Mouse (Mus musculus): ENCODE measurements at regions not wholly inside any gene's neighbourhood (a gene's known extent, or its start where the extent isn't known, plus 50 kb on each side); places are given as distances from the start of the nearest gene placed in this dataset.

DNA sequence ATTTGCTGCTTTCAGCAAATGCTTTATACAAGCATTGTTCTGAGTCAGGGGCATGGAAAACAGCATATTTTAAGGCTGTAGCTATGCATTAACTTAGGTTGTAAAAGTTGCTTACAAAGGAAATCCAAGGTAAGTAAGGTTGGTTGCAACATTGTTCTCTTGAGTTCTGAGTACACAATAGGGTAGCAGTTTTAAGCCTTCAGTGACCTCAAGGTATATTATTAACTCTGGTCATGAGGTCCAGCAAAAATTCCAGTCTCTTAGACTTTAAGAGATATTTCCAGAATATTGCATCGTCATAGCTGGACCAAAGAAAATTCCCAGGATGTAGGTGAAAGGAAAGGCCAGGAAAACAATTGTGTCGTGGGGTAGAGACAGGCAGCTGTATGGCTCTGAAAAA is 110.8 kb upstream of the Acsl4 start:
- no peaks in the 10 kb centered on the region for H3K27me3 ChIP-seq (ENCODE audit: control insufficient read depth, insufficient read depth, low read length)
- no peak overlapping the region for H3K9ac ChIP-seq (replicated peaks)
- no peak for TF ChIP-seq CTCF (IDR thresholded peaks at IDR 0.05; ENCODE audit: low read depth)
- no peak for TF ChIP-seq EP300 (IDR thresholded peaks at IDR 0.05; ENCODE audit: low read depth)
- no peaks in the 10 kb centered on the region for H3K4me1 ChIP-seq (replicated peaks; ENCODE audit: control insufficient read depth in 2 of 2, insufficient read depth in 2 of 2, low read length in 1 of 2)
- H3K4me3 ChIP-seq (ENCODE audit: insufficient read depth in 1 of 2, low read depth in 2 of 2, low read length in 2 of 2), result no peak overlapping the region
- H3K36me3 ChIP-seq (replicated peaks; ENCODE audit: control insufficient read depth, insufficient read depth, low read depth), result no peaks in the 10 kb centered on the region
- 39% methylated on average over 2 of the region's 2 CpGs for WGBS (ENCODE audit: insufficient replicate concordance)
- H3K27ac ChIP-seq, result no peak overlapping the region
- ATAC-seq (ENCODE audit: insufficient read depth) (no peak), DNase-seq (ENCODE audit: low read depth in 3 of 3, low spot score in 3 of 3) (no peak)
- no peak overlapping the region for H3K4me2 ChIP-seq (ENCODE audit: low read depth)
- H3K9me3 ChIP-seq (ENCODE audit: control insufficient read depth, low read length), result no peaks in the 10 kb centered on the region

DNA sequence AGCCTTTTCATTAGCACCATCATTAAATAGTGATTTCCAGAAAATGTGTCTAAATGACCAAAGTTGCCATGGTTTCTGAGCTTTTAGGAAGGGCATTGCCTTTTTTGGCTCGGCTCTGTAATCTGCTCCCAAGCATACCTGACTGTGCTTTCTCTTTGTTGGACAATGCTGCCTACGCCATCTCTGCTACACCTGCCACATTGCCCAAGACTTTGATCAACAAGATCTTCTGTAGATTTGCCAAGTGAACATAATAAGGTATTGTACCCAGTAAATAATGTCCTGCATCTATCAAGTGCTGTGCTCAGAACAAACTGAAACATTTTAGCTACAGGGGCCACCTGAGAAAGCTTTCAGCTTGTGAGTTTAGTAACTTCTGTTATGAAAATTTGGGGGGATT is 114.6 kb upstream of the Acsl4 start:
- no peak for TF ChIP-seq EP300 (IDR thresholded peaks at IDR 0.05; ENCODE audit: low read depth)
- TF ChIP-seq CTCF (IDR thresholded peaks at IDR 0.05; ENCODE audit: low read depth), result no peak
- Histone ChIP-seq H3K9ac (replicated peaks) (no peak overlapping the region), H3K36me3 (replicated peaks; ENCODE audit: control insufficient read depth, insufficient read depth, low read depth) (no peaks in the 10 kb centered on the region), H3K4me2 (ENCODE audit: low read depth) (no peak overlapping the region), H3K27ac (no peak overlapping the region), H3K27me3 (ENCODE audit: control insufficient read depth, insufficient read depth, low read length) (no peaks in the 10 kb centered on the region), H3K9me3 (ENCODE audit: control insufficient read depth, low read length) (no peaks in the 10 kb centered on the region), H3K4me1 (replicated peaks; ENCODE audit: control insufficient read depth in 2 of 2, insufficient read depth in 2 of 2, low read length in 1 of 2) (no peaks in the 10 kb centered on the region), H3K4me3 (ENCODE audit: insufficient read depth in 1 of 2, low read depth in 2 of 2, low read length in 2 of 2) (no peak overlapping the region)
- no peak for ATAC-seq (ENCODE audit: insufficient read depth)
- 66% methylated on average over 2 of the region's 2 CpGs for WGBS (ENCODE audit: insufficient replicate concordance)
- no peak for DNase-seq (ENCODE audit: low read depth in 3 of 3, low spot score in 3 of 3)

DNA sequence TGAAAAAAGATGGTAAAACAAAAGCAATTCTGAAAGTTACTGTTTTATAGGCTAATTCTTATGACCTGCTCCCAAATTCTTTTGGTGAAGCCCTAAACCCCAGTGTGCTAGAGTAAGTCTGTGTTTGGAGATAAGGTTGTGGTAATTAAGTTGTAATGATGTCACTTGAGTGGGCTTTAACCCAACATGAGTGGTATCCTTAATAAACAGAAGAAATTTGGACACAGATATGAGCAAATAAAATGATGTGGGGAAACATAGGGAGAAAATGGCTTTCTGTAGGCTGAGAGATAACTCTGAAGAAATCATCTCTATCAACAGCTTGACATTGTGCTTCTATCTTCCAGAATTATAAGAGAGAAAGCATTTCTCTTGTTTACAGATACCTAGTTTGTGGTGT is 117.1 kb upstream of the Acsl4 start:
- H3K4me1 ChIP-seq (replicated peaks; ENCODE audit: control insufficient read depth in 2 of 2, insufficient read depth in 2 of 2, low read length in 1 of 2), result no peaks in the 10 kb centered on the region
- H3K4me2 ChIP-seq (ENCODE audit: low read depth), result no peak overlapping the region
- no peak overlapping the region for H3K4me3 ChIP-seq (ENCODE audit: insufficient read depth in 1 of 2, low read depth in 2 of 2, low read length in 2 of 2)
- no peaks in the 10 kb centered on the region for H3K27me3 ChIP-seq (ENCODE audit: control insufficient read depth, insufficient read depth, low read length)
- no peak overlapping the region for H3K9ac ChIP-seq (replicated peaks)
- TF ChIP-seq EP300 (IDR thresholded peaks at IDR 0.05; ENCODE audit: low read depth), result 0 out of 2 replicates have a peak, but pooled peaks have one; percentile 16
- no peak for TF ChIP-seq CTCF (IDR thresholded peaks at IDR 0.05; ENCODE audit: low read depth)
- H3K27ac ChIP-seq, result no peak overlapping the region
- H3K36me3 ChIP-seq (replicated peaks; ENCODE audit: control insufficient read depth, insufficient read depth, low read depth), result no peaks in the 10 kb centered on the region
- H3K9me3 ChIP-seq (ENCODE audit: control insufficient read depth, low read length), result no peaks in the 10 kb centered on the region
- DNase-seq (ENCODE audit: low read depth in 3 of 3, low spot score in 3 of 3) (no peak), ATAC-seq (ENCODE audit: insufficient read depth) (no peak)

DNA sequence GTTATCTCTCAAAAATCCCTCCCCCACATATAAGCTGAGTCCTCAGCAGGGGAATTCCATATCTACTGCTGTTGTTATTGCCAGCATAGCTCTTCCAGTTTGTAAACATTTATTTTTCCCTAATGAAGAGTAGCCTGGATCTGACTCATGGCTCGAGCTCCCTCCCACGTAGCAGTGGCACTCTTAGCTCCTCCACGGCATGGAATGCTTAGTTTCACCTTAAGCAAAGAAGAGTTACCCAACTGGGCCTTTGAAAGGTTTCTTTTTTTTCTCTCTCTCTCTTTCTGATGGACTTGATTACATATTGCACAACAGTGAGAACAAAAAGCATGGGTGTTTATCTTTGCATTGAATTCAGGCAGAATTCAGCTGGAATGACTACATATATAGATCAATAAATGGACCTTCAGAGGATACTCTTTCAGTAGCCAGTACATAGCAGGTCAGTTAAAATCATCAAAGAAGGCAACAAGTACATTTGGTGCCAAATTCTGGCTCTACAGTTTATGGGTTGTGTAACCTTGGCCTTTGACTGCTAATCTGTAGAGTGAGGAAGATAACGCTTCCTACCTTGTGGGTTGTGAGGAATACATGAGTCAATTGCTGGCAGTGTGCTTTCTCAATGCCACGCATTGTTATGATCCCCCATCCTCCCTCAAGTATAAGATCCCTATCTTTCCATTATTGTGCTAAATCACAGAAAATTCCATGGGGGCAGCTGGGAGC is 126.2 kb upstream of the Acsl4 start:
- DNase-seq (ENCODE audit: low read depth in 3 of 3, low spot score in 3 of 3), result no peak
- Histone ChIP-seq H3K27me3 (ENCODE audit: control insufficient read depth, insufficient read depth, low read length) (no peaks in the 10 kb centered on the region), H3K9me3 (ENCODE audit: control insufficient read depth, low read length) (no peaks in the 10 kb centered on the region), H3K4me1 (replicated peaks; ENCODE audit: control insufficient read depth in 2 of 2, insufficient read depth in 2 of 2, low read length in 1 of 2) (no peaks in the 10 kb centered on the region), H3K36me3 (replicated peaks; ENCODE audit: control insufficient read depth, insufficient read depth, low read depth) (no peaks in the 10 kb centered on the region), H3K4me2 (ENCODE audit: low read depth) (no peak overlapping the region), H3K4me3 (ENCODE audit: insufficient read depth in 1 of 2, low read depth in 2 of 2, low read length in 2 of 2) (no peak overlapping the region), H3K27ac (no peak overlapping the region), H3K9ac (replicated peaks) (no peak overlapping the region)
- no peak for ATAC-seq (ENCODE audit: insufficient read depth)
- WGBS (ENCODE audit: insufficient replicate concordance), result 63% methylated on average over 5 of the region's 5 CpGs
- no peak for TF ChIP-seq CTCF (IDR thresholded peaks at IDR 0.05; ENCODE audit: low read depth)
- TF ChIP-seq EP300 (IDR thresholded peaks at IDR 0.05; ENCODE audit: low read depth), result no peak

DNA sequence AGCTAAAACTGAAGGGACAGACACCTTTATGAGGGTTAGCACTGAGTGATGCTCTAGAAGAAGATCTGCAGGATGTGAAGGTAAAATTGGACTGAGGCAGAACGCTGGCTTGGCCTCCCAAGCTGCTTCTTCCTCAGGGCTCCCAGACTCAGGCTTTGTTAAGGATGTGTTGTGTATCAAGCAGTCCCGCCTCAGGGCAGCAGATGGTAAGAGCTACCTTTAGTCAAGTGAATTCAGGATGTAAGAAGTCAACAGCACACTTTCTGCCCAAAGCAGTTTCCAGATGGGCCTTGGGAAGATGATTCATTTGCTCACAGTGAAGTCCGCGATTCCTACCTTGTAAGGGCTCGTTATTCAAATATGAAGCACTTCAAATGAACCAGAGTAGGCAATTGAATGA is 126.9 kb upstream of the Acsl4 start:
- no peaks in the 10 kb centered on the region for H3K27me3 ChIP-seq (ENCODE audit: control insufficient read depth, insufficient read depth, low read length)
- H3K4me1 ChIP-seq (replicated peaks; ENCODE audit: control insufficient read depth in 2 of 2, insufficient read depth in 2 of 2, low read length in 1 of 2), result no peaks in the 10 kb centered on the region
- no peak overlapping the region for H3K27ac ChIP-seq
- TF ChIP-seq CTCF (IDR thresholded peaks at IDR 0.05; ENCODE audit: low read depth) (no peak), EP300 (IDR thresholded peaks at IDR 0.05; ENCODE audit: low read depth) (no peak)
- DNase-seq (ENCODE audit: low read depth in 3 of 3, low spot score in 3 of 3) (no peak), ATAC-seq (ENCODE audit: insufficient read depth) (no peak)
- H3K36me3 ChIP-seq (replicated peaks; ENCODE audit: control insufficient read depth, insufficient read depth, low read depth), result no peaks in the 10 kb centered on the region
- 59% methylated on average over 5 of the region's 5 CpGs for WGBS (ENCODE audit: insufficient replicate concordance)
- H3K9ac ChIP-seq (replicated peaks), result no peak overlapping the region
- no peak overlapping the region for H3K4me3 ChIP-seq (ENCODE audit: insufficient read depth in 1 of 2, low read depth in 2 of 2, low read length in 2 of 2)
- H3K9me3 ChIP-seq (ENCODE audit: control insufficient read depth, low read length), result no peaks in the 10 kb centered on the region
- H3K4me2 ChIP-seq (ENCODE audit: low read depth), result no peak overlapping the region
